Mouse (Mus musculus) ES-CJ7 (cell line): ENCODE results near the gene Thoc5.

Experiments used
- DNase-seq: peaks from one replicate; pipeline ENCODE4 v3.0.0; 2011; ENCODE audit warnings: low read depth, low spot score

The Thoc5 gene

GRCm38 (mm10) chr11:4906231-4906630 is 11.1 kb downstream of the Thoc5 start:
- DNase-seq: no peak

DNA sequence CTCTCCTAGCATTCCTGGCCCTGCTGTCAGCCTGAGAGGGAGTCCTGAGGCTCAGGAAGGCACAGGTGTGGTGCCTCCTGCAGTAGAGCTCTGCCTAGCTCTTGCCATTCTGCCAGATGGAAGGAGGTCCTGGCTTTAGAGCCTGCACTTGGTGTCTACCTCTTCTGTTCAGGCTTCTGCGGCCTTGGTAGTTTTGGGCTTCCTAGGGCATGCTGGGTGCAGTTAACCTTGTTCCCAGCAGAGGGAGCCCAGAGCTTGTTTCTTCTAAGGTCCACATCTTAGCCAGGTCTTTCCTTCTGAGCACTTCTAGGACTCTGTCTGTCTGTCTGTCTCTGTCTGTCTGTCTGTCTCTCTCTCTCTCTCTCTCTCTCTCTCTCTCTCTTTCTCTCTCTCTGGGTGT is 20.9 kb downstream of the Thoc5 start:
- peak; percentile 79 for DNase-seq

- no peak for DNase-seq
Observed at GRCm38 (mm10) chr11:4921281-4921680, 26.2 kb downstream of the Thoc5 start.

DNA sequence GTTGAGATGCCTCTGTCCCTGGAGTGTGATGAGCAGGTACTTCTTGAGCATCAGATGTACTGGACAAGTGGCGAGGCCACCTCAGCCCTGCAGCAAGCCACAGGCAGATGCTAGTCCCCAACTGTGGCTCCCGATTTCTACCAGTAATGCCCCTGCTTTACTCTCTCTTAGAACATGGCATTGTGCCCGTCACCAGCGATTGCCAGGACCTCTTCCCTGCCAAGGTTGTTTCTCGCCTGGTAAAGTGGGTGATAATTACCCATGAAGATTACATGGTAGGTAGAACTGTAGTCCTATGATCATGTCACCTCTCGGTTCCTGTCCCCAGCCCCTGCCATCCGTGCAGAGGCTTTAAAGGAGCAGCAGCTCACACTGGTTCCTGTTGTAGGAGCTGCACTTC is 26.6 kb downstream of the Thoc5 start:
- DNase-seq: no peak

DNA sequence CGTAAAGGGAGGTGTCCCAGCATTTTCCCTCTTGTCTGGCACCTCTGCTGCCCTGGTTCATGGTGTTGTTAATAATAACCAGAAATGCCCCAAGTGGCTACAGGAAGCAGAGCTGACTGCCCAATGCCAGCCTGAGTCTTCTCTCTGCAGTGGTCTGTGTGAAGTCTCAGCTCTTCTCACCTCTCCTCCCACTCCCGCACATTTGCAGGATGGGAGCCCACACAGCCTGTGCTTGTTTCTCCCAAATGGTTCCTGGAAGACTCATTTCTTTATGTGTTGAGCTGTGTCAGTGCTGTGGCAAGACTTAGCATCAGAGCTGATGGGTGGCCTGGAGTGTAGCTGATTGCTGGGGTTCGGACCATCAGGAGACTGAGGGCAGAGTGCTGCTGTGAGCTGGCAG is 32.1 kb downstream of the Thoc5 start:
- DNase-seq: no peak

GRCm38 (mm10) chr11:4931009-4931601 is 36.0 kb downstream of the Thoc5 start:
- DNase-seq: no peak

- DNase-seq: no peak
Observed at GRCm38 (mm10) chr11:4936243-4936642, 41.1 kb downstream of the Thoc5 start.

GRCm38 (mm10) chr11:4946530-4946929 is 51.4 kb downstream of the Thoc5 start:
- no peak for DNase-seq

- DNase-seq: peak; percentile 93
Observed at GRCm38 (mm10) chr11:4946947-4947812, 52.1 kb downstream of the Thoc5 start.

DNA sequence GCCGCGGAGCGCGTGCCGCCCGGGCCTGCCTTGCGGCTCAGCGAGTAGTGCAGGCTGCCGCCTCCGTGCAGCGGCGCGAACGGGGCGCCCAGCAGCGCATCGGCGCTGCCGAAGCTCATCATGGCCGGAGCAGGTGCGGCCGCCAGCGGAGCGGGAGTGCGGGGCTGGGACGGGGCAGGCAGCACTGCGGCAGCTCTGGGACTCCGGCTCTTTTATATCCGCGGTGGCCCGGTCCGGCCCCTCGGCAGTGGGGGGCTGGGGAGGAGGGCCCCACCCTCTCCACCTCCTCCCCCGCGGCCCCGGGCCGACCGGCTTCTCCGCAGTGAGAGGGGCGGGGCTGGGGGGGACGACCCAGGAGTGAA is 52.7 kb downstream of the Thoc5 start, which contains the start of gene Nefh:
TSS of gene Nefh (minus strand) at position 252 of the 362 bp plus-strand sequence.
- DNase-seq: peak; percentile 34

DNA sequence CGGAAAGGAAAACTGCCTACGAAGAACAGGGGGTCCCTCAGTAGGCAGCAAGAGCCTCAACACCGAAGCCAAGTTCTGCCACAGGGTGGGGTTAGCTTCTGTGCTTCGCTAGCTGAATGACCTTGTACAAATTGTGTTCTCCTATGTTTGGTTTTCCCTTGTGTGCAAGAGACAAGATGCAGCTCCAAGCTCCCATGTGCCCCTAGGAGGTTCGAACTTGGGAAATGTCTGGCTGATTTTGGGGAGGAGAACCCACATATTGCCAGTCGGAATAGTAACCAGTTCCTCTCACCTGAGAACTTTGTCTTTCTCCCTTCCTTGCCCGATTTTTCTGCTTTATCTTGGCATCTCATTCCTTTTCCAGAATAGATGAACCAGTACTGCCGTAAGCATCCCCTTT is 53.7 kb downstream of the Thoc5 start:
- no peak for DNase-seq

- peak; percentile 71 for DNase-seq
Observed at GRCm38 (mm10) chr11:4949256-4950044, 54.3 kb downstream of the Thoc5 start.

- DNase-seq: no peak
Observed at GRCm38 (mm10) chr11:4953401-4953800, 58.3 kb downstream of the Thoc5 start.

DNA sequence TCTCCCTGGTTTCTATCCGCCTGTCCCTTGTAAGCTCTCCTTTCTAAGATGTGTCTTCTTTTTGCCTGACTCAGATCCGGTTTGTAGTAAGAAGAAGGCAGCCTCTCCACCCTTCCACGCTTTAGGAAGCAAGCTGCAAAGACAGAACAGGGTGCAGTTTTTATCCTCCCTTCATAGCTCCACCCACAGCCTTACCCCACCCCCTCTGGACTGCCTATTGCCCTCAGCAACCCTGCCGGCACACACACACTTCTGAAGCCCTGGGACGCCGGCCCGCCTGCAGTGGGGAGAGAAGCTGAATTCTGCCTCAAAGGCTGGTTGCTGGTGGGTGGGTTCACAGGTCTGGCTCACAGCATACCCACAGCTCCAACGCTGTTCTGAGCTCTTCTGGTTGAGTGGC is 58.8 kb downstream of the Thoc5 start:
- DNase-seq: peak; percentile 72

DNA sequence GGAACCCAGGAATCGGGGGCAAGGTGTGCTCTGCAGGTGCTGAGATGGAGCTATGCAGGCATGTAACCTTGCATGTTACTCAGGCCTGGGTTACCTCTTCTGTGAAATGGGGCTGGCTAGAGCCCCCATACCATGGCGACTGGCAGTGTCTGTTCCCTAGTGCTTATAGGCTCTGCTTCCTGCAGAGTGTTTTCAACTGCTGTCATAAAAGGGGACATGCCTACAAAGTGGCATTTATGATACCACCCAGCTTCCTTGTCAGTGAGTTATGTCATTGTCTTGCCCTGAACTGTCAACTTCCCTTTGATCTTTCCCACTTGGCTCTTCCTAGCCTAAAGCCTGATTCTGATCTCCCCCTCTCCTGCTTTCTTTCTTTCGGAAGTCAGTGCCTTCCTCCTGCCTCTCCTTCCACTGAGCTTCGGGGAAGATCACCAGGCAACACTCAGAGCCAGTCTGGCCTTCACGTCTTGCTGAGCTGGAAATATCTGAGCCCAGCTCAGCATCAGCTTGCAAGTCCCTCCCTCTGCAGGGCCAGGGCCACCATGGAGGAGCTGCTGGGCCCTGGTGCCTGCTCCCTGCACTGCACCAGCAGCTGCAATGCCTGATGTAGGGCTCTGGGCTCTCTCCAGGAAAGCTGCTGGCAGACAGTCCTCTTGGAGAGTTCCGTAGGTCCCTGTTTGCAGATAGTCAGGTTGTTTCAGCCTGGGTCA is 68.1 kb downstream of the Thoc5 start:
- DNase-seq: no peak

DNA sequence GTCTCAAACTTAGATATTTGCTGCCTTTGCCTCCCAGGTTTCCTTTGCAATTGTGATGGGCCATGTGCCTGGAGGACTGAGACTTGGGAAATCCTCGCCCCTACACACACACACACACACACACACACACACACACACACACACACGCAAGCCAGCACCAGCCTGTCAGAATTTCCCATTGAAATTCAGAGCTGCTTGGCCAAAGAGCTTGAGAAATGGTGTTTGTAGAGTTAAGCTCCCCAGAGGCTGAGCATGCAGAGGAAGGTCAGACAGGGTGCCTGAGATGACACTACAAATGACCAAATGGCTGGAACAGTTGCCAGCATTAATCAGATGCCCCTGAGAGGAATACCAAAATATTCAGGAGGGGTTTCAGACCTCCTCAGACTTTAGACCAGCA is 71.2 kb downstream of the Thoc5 start:
- DNase-seq: no peak

DNA sequence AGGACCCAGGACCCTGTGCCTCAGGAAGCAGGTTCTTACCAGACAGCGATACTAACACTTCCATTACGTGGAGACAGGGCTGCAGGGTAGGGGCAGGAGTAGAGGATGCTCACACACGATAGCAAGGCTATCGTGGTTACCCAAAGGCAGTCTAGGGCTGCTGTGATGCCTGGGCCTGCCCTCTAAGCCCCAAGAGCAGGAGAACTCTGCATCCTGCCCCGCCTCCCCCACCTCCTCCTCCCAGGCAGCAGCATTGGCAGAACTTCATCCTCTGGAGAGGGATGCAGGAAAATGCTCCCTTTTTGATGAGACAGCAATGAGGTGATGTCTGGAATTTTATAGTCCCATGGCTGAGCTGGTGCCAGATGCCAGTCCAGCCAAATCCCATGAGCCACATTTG is 71.8 kb downstream of the Thoc5 start:
- no peak for DNase-seq

DNA sequence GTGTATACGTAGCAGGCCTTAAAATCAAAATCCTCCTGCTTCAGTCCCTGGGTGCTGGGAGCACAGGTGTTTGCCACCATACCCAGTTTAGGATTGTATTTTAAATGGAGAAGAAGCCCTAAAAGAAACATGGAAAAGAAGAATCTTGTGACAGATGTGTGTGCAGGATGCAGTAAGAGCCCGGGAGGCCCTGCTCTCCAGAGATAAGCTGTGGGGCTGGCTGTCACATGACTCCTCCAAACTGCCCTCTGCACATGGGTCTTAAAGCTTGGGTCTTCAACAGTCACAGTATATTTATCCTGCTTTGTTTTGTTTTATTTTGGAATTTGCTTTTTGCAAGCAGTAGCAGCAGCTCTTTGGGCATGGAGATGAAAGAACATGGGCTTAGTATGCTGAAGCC is 72.4 kb downstream of the Thoc5 start:
- DNase-seq: no peak

DNA sequence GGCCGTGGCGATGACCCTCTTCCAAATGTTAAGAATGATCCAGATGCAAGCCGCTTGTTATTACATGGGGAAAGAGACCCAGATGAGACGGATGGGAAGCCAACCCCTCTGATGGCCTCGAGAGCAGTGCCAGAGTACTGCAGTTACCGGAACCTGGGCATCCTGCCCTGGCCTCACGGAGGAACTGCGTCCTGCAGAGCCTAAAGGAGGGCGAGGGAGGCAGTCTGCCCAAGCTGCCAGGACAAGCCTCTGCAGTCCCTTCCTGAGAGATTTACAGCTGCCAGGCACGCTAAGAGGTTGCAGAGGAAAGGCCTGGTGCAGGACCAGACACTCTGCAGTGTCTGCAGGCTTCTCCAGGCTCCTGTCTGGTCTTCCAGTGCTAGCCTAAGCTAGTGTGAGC is 73.3 kb downstream of the Thoc5 start:
- no peak for DNase-seq

- DNase-seq: peak; percentile 74
Observed at GRCm38 (mm10) chr11:4972967-4973870, 78.1 kb downstream of the Thoc5 start.

- no peak for DNase-seq
Observed at GRCm38 (mm10) chr11:4973871-4974256, 78.7 kb downstream of the Thoc5 start.
